Mouse (Mus musculus) G1E (cell line): ENCODE data around the gene Pi4kb.

ENCODE experiments used
- CTCF ChIP-seq: IDR thresholded peaks from 2 replicates; pipeline ENCODE4 v1.5.1; 2012; ENCODE audit warnings: low read depth, low read length, inconsistent platforms, mixed read lengths
- GATA1 ChIP-seq: IDR thresholded peaks from 2 replicates; pipeline ENCODE4 v1.6.1; 2012; ENCODE audit warnings: borderline replicate concordance, low read length, inconsistent platforms, mixed read lengths
- POLR2AphosphoS5 ChIP-seq: IDR thresholded peaks from 2 replicates; pipeline ENCODE4 v1.6.1; 2012; ENCODE audit warnings: low read depth, low read length, inconsistent platforms; ENCODE audit not compliant: insufficient replicate concordance
- TAL1 ChIP-seq: conservative IDR thresholded peaks from 2 replicates; pipeline ENCODE4 v1.6.1; 2012; ENCODE audit warnings: low read depth, low read length, inconsistent platforms, mixed read lengths

GRCm38 (mm10) chr3:94959871-94960270, 14.7 kb upstream of the Pi4kb start:
- TF ChIP-seq CTCF (no peak), POLR2AphosphoS5 (no peak), GATA1 (no peak), TAL1 (no peak)
